Mouse (Mus musculus): ENCODE measurements around the gene Ssh3.
A peak's percentile ranks its signal among the peaks of the same experiment; 100 is the strongest.

Ssh3 gene

GRCm38 (mm10) chr19:4244775-4245174, 24.2 kb downstream of the Ssh3 start:
- no peak for DNase-seq (ENCODE audit: low read depth, low spot score)

GRCm38 (mm10) chr19:4242416-4242815, 26.6 kb downstream of the Ssh3 start:
- no peak for DNase-seq (ENCODE audit: low read depth, low spot score)

- DNase-seq (ENCODE audit: low read depth, low spot score), result no peak
Observed at GRCm38 (mm10) chr19:4240247-4240668, 28.7 kb downstream of the Ssh3 start.

GRCm38 (mm10) chr19:4234548-4234947, 34.4 kb downstream of the Ssh3 start:
- no peak for DNase-seq (ENCODE audit: low read depth, low spot score)

- no peak for DNase-seq (ENCODE audit: low read depth, low spot score)
Observed at GRCm38 (mm10) chr19:4232651-4233050, 36.3 kb downstream of the Ssh3 start.

GRCm38 (mm10) chr19:4232186-4232572, 36.8 kb downstream of the Ssh3 start:
- DNase-seq (ENCODE audit: low read depth, low spot score), result no peak

GRCm38 (mm10) chr19:4231253-4232185, 37.5 kb downstream of the Ssh3 start, which contains the start of gene Pold4:
Pold4 (plus strand) TSS chr19:4231899.
- DNase-seq (ENCODE audit: low read depth, low spot score), result peak; percentile 68

- DNase-seq (ENCODE audit: low read depth, low spot score), result no peak
Observed at GRCm38 (mm10) chr19:4230415-4230814, 38.6 kb downstream of the Ssh3 start.

GRCm38 (mm10) chr19:4229451-4230076, 39.4 kb downstream of the Ssh3 start:
- DNase-seq (ENCODE audit: low read depth, low spot score), result no peak

- no peak for DNase-seq (ENCODE audit: low read depth, low spot score)
Observed at GRCm38 (mm10) chr19:4228891-4229290, 40.1 kb downstream of the Ssh3 start.

- peak; percentile 67 for DNase-seq (ENCODE audit: low read depth, low spot score)
Observed at GRCm38 (mm10) chr19:4227894-4228678, 40.9 kb downstream of the Ssh3 start.

- DNase-seq (ENCODE audit: low read depth, low spot score), result no peak
Observed at GRCm38 (mm10) chr19:4227446-4227845, 41.5 kb downstream of the Ssh3 start.

GRCm38 (mm10) chr19:4226779-4227178, 42.2 kb downstream of the Ssh3 start:
- DNase-seq (ENCODE audit: low read depth, low spot score), result no peak

- no peak for DNase-seq (ENCODE audit: low read depth, low spot score)
Observed at GRCm38 (mm10) chr19:4222165-4222564, 46.8 kb downstream of the Ssh3 start.

- DNase-seq (ENCODE audit: low read depth, low spot score), result no peak
Observed at GRCm38 (mm10) chr19:4220957-4221743, 47.8 kb downstream of the Ssh3 start.

- DNase-seq (ENCODE audit: low read depth, low spot score), result no peak
Observed at GRCm38 (mm10) chr19:4220416-4220815, 48.6 kb downstream of the Ssh3 start.

- no peak for DNase-seq (ENCODE audit: low read depth, low spot score)
Observed at GRCm38 (mm10) chr19:4219943-4220342, 49.0 kb downstream of the Ssh3 start.

- DNase-seq (ENCODE audit: low read depth, low spot score), result no peak
Observed at GRCm38 (mm10) chr19:4218784-4219183, 50.2 kb downstream of the Ssh3 start.

- no peak for DNase-seq (ENCODE audit: low read depth, low spot score)
Observed at GRCm38 (mm10) chr19:4218293-4218692, 50.7 kb downstream of the Ssh3 start.

- no peak for DNase-seq (ENCODE audit: low read depth, low spot score)
Observed at GRCm38 (mm10) chr19:4217855-4218254, 51.1 kb downstream of the Ssh3 start.

- no peak for DNase-seq (ENCODE audit: low read depth, low spot score)
Observed at GRCm38 (mm10) chr19:4217140-4217539, 51.8 kb downstream of the Ssh3 start.

Data from retina, adult 2 months (tissue).